Mouse (Mus musculus): ENCODE data around the gene Haao. TPM values are rescaled to one million over a fixed set of nuclear protein-coding genes. Genes with fewer than 3 reads are reported as not detected.

The Haao gene
- polyA plus RNA-seq, 1 experiment from 2014 or later = 0.92 TPM

- Histone ChIP-seq H3K4me2 (ENCODE audit: low read depth, low read length) (no peak overlapping the region), H3K27me3 (replicated peaks; ENCODE audit: control insufficient read depth, insufficient read depth, low read length) (no peaks in the 10 kb centered on the region), H3K9ac (ENCODE audit: low read depth, low read length) (no peak overlapping the region), H3K9me3 (ENCODE audit: control insufficient read depth, low read length) (no peaks in the 10 kb centered on the region), H3K4me1 (ENCODE audit: control insufficient read depth, insufficient read depth, low read length) (peaks cover 28% of the 10 kb centered on the region), H3K27ac (replicated peaks; ENCODE audit: low read depth, low read length) (no peak overlapping the region), H3K36me3 (ENCODE audit: control insufficient read depth, insufficient read depth, low read length) (no peaks in the 10 kb centered on the region), H3K4me3 (ENCODE audit: low read depth, low read length) (no peak overlapping the region)
- WGBS = 81% methylated on average over 5 of the region's 5 CpGs
- DNase-seq (ENCODE audit: low spot score) (no peak), ATAC-seq (ENCODE audit: low read depth) (no peak)
Observed at GRCm38 (mm10) chr17:83887241-83887640, 39.5 kb upstream of the Haao start.

GRCm38 (mm10) chr17:83886395-83886794 is 38.6 kb upstream of the Haao start:
- Histone ChIP-seq H3K27me3 (replicated peaks; ENCODE audit: control insufficient read depth, insufficient read depth, low read length) (no peaks in the 10 kb centered on the region), H3K9ac (ENCODE audit: low read depth, low read length) (no peak overlapping the region), H3K4me1 (ENCODE audit: control insufficient read depth, insufficient read depth, low read length) (peaks cover 21% of the 10 kb centered on the region), H3K36me3 (ENCODE audit: control insufficient read depth, insufficient read depth, low read length) (no peaks in the 10 kb centered on the region), H3K4me3 (ENCODE audit: low read depth, low read length) (no peak overlapping the region), H3K9me3 (ENCODE audit: control insufficient read depth, low read length) (no peaks in the 10 kb centered on the region), H3K4me2 (ENCODE audit: low read depth, low read length) (no peak overlapping the region), H3K27ac (replicated peaks; ENCODE audit: low read depth, low read length) (no peak overlapping the region)
- no peak for ATAC-seq (ENCODE audit: low read depth)
- no peak for DNase-seq (ENCODE audit: low spot score)
- WGBS = 78% methylated on average over 3 of the region's 3 CpGs

- no peaks in the 10 kb centered on the region for H3K27me3 ChIP-seq (replicated peaks; ENCODE audit: control insufficient read depth, insufficient read depth, low read length)
- ATAC-seq (ENCODE audit: low read depth) (no peak), DNase-seq (ENCODE audit: low spot score) (peak; percentile 40)
- H3K27ac ChIP-seq (replicated peaks; ENCODE audit: low read depth, low read length) = no peak overlapping the region
- no peak overlapping the region for H3K9ac ChIP-seq (ENCODE audit: low read depth, low read length)
- no peak overlapping the region for H3K4me2 ChIP-seq (ENCODE audit: low read depth, low read length)
- no peak overlapping the region for H3K4me3 ChIP-seq (ENCODE audit: low read depth, low read length)
- 58% methylated on average over 5 of the region's 5 CpGs for WGBS
- no peaks in the 10 kb centered on the region for H3K9me3 ChIP-seq (ENCODE audit: control insufficient read depth, low read length)
- no peaks in the 10 kb centered on the region for H3K36me3 ChIP-seq (ENCODE audit: control insufficient read depth, insufficient read depth, low read length)
- peaks cover 19% of the 10 kb centered on the region for H3K4me1 ChIP-seq (ENCODE audit: control insufficient read depth, insufficient read depth, low read length)
Observed at GRCm38 (mm10) chr17:83885750-83886149, 38.0 kb upstream of the Haao start.

GRCm38 (mm10) chr17:83885021-83885582 is 37.3 kb upstream of the Haao start:
- 83% methylated on average over 13 of the region's 13 CpGs for WGBS
- ATAC-seq (ENCODE audit: low read depth) = no peak
- peaks cover 12% of the 10 kb centered on the region for H3K4me1 ChIP-seq (ENCODE audit: control insufficient read depth, insufficient read depth, low read length)
- no peak overlapping the region for H3K4me3 ChIP-seq (ENCODE audit: low read depth, low read length)
- H3K4me2 ChIP-seq (ENCODE audit: low read depth, low read length) = no peak overlapping the region
- no peak overlapping the region for H3K9ac ChIP-seq (ENCODE audit: low read depth, low read length)
- no peak for DNase-seq (ENCODE audit: low spot score)
- H3K9me3 ChIP-seq (ENCODE audit: control insufficient read depth, low read length) = no peaks in the 10 kb centered on the region
- no peaks in the 10 kb centered on the region for H3K36me3 ChIP-seq (ENCODE audit: control insufficient read depth, insufficient read depth, low read length)
- H3K27me3 ChIP-seq (replicated peaks; ENCODE audit: control insufficient read depth, insufficient read depth, low read length) = no peaks in the 10 kb centered on the region
- no peak overlapping the region for H3K27ac ChIP-seq (replicated peaks; ENCODE audit: low read depth, low read length)

GRCm38 (mm10) chr17:83882788-83883187 is 35.0 kb upstream of the Haao start:
- Histone ChIP-seq H3K27me3 (replicated peaks; ENCODE audit: control insufficient read depth, insufficient read depth, low read length) (no peaks in the 10 kb centered on the region), H3K9ac (ENCODE audit: low read depth, low read length) (no peak overlapping the region), H3K4me2 (ENCODE audit: low read depth, low read length) (no peak overlapping the region), H3K36me3 (ENCODE audit: control insufficient read depth, insufficient read depth, low read length) (no peaks in the 10 kb centered on the region), H3K27ac (replicated peaks; ENCODE audit: low read depth, low read length) (no peak overlapping the region), H3K9me3 (ENCODE audit: control insufficient read depth, low read length) (no peaks in the 10 kb centered on the region), H3K4me1 (ENCODE audit: control insufficient read depth, insufficient read depth, low read length) (no peaks in the 10 kb centered on the region), H3K4me3 (ENCODE audit: low read depth, low read length) (no peak overlapping the region)
- DNase-seq (ENCODE audit: low spot score) (no peak), ATAC-seq (ENCODE audit: low read depth) (no peak)
- 82% methylated on average over 2 of the region's 2 CpGs for WGBS

- Histone ChIP-seq H3K36me3 (ENCODE audit: control insufficient read depth, insufficient read depth, low read length) (no peaks in the 10 kb centered on the region), H3K9ac (ENCODE audit: low read depth, low read length) (no peak overlapping the region), H3K27ac (replicated peaks; ENCODE audit: low read depth, low read length) (no peak overlapping the region), H3K4me2 (ENCODE audit: low read depth, low read length) (no peak overlapping the region), H3K4me3 (ENCODE audit: low read depth, low read length) (no peak overlapping the region), H3K9me3 (ENCODE audit: control insufficient read depth, low read length) (no peaks in the 10 kb centered on the region), H3K4me1 (ENCODE audit: control insufficient read depth, insufficient read depth, low read length) (no peaks in the 10 kb centered on the region), H3K27me3 (replicated peaks; ENCODE audit: control insufficient read depth, insufficient read depth, low read length) (no peaks in the 10 kb centered on the region)
- WGBS = 73% methylated on average over 3 of the region's 3 CpGs
- ATAC-seq (ENCODE audit: low read depth) = no peak
- no peak for DNase-seq (ENCODE audit: low spot score)
Observed at GRCm38 (mm10) chr17:83881071-83881470, 33.3 kb upstream of the Haao start.

- Histone ChIP-seq H3K36me3 (ENCODE audit: control insufficient read depth, insufficient read depth, low read length) (no peaks in the 10 kb centered on the region), H3K27ac (replicated peaks; ENCODE audit: low read depth, low read length) (no peak overlapping the region), H3K27me3 (replicated peaks; ENCODE audit: control insufficient read depth, insufficient read depth, low read length) (no peaks in the 10 kb centered on the region), H3K9me3 (ENCODE audit: control insufficient read depth, low read length) (no peaks in the 10 kb centered on the region), H3K4me3 (ENCODE audit: low read depth, low read length) (no peak overlapping the region), H3K9ac (ENCODE audit: low read depth, low read length) (no peak overlapping the region), H3K4me1 (ENCODE audit: control insufficient read depth, insufficient read depth, low read length) (no peaks in the 10 kb centered on the region), H3K4me2 (ENCODE audit: low read depth, low read length) (no peak overlapping the region)
- 78% methylated on average over 9 of the region's 9 CpGs for WGBS
- DNase-seq (ENCODE audit: low spot score) (no peak), ATAC-seq (ENCODE audit: low read depth) (no peak)
Observed at GRCm38 (mm10) chr17:83880174-83880710, 32.5 kb upstream of the Haao start.

GRCm38 (mm10) chr17:83879631-83880030 is 31.9 kb upstream of the Haao start:
- Histone ChIP-seq H3K9ac (ENCODE audit: low read depth, low read length) (no peak overlapping the region), H3K4me2 (ENCODE audit: low read depth, low read length) (no peak overlapping the region), H3K27me3 (replicated peaks; ENCODE audit: control insufficient read depth, insufficient read depth, low read length) (no peaks in the 10 kb centered on the region), H3K36me3 (ENCODE audit: control insufficient read depth, insufficient read depth, low read length) (no peaks in the 10 kb centered on the region), H3K27ac (replicated peaks; ENCODE audit: low read depth, low read length) (no peak overlapping the region), H3K9me3 (ENCODE audit: control insufficient read depth, low read length) (no peaks in the 10 kb centered on the region), H3K4me3 (ENCODE audit: low read depth, low read length) (no peak overlapping the region), H3K4me1 (ENCODE audit: control insufficient read depth, insufficient read depth, low read length) (no peaks in the 10 kb centered on the region)
- no peak for DNase-seq (ENCODE audit: low spot score)
- ATAC-seq (ENCODE audit: low read depth) = no peak
- WGBS = 94% methylated on average over 6 of the region's 6 CpGs

- H3K9me3 ChIP-seq (ENCODE audit: control insufficient read depth, low read length) = no peaks in the 10 kb centered on the region
- H3K4me1 ChIP-seq (ENCODE audit: control insufficient read depth, insufficient read depth, low read length) = no peaks in the 10 kb centered on the region
- H3K4me2 ChIP-seq (ENCODE audit: low read depth, low read length) = no peak overlapping the region
- DNase-seq (ENCODE audit: low spot score) = no peak
- no peak for ATAC-seq (ENCODE audit: low read depth)
- H3K27me3 ChIP-seq (replicated peaks; ENCODE audit: control insufficient read depth, insufficient read depth, low read length) = no peaks in the 10 kb centered on the region
- WGBS = 81% methylated on average over 8 of the region's 8 CpGs
- no peak overlapping the region for H3K27ac ChIP-seq (replicated peaks; ENCODE audit: low read depth, low read length)
- H3K4me3 ChIP-seq (ENCODE audit: low read depth, low read length) = no peak overlapping the region
- no peaks in the 10 kb centered on the region for H3K36me3 ChIP-seq (ENCODE audit: control insufficient read depth, insufficient read depth, low read length)
- no peak overlapping the region for H3K9ac ChIP-seq (ENCODE audit: low read depth, low read length)
Observed at GRCm38 (mm10) chr17:83874610-83875009, 26.8 kb upstream of the Haao start.

Measured in embryonic facial prominence, embryonic 14.5 days (tissue).